Mouse (Mus musculus) limb, embryonic 10.5 days (tissue): ENCODE results near the gene Olfr1045. TPM values are rescaled to one million over a fixed set of nuclear protein-coding genes. Genes with fewer than 3 reads are reported as not detected.

Source experiments
- polyA plus RNA-seq: library from polyadenylated mRNA; unstranded; fragments of >200 nt; fragmentation: Nextera tagmentation; extraction: Ambion mirVana; gene quantifications from 2 replicates; pipeline ENCODE4 v1.2.1, GENCODE M21; 2016

Olfr1045 gene
- polyA plus RNA-seq, 1 experiment from 2014 or later: not detected

Other genes starting within 250 kb of the Olfr1045 start
- gene Olfr1029, start 229.1 kb downstream of the Olfr1045 start, polyA plus RNA-seq: not detected in 2 replicates
- gene Olfr1030, start 223.7 kb downstream of the Olfr1045 start, polyA plus RNA-seq: not detected in 2 replicates
- not detected in 2 replicates for gene Olfr1031, start 212.7 kb downstream of the Olfr1045 start, polyA plus RNA-seq
- gene Olfr1032, start 197.5 kb downstream of the Olfr1045 start, polyA plus RNA-seq: not detected in 2 replicates
- gene Olfr1033, start 182.4 kb downstream of the Olfr1045 start, polyA plus RNA-seq: not detected in 2 replicates
- not detected in 2 replicates for gene Olfr1034, start 157.1 kb downstream of the Olfr1045 start, polyA plus RNA-seq
- gene Olfr1036, start 129.0 kb downstream of the Olfr1045 start, polyA plus RNA-seq: not detected in 2 replicates
- not detected in 2 replicates for gene Olfr1037, start 115.6 kb downstream of the Olfr1045 start, polyA plus RNA-seq
- not detected in 2 replicates for gene Olfr1039, start 67.1 kb downstream of the Olfr1045 start, polyA plus RNA-seq
- not detected in 2 replicates for gene Olfr1040, start 56.3 kb downstream of the Olfr1045 start, polyA plus RNA-seq
- not detected in 2 replicates for gene Olfr1042, start 41.2 kb downstream of the Olfr1045 start, polyA plus RNA-seq
- gene Olfr1043, start 35.5 kb downstream of the Olfr1045 start, polyA plus RNA-seq: not detected in 2 replicates
- gene Olfr1044, start 25.2 kb downstream of the Olfr1045 start, polyA plus RNA-seq: not detected in 2 replicates
- not detected in 2 replicates for gene Olfr52, start 17.3 kb downstream of the Olfr1045 start, polyA plus RNA-seq
- gene Olfr1046, start 16.3 kb upstream of the Olfr1045 start, polyA plus RNA-seq: not detected in 2 replicates
- not detected in 2 replicates for gene Olfr1047, start 28.4 kb upstream of the Olfr1045 start, polyA plus RNA-seq
- not detected in 2 replicates for gene Olfr1048, start 37.3 kb upstream of the Olfr1045 start, polyA plus RNA-seq
- not detected in 2 replicates for gene Olfr1049, start 55.3 kb upstream of the Olfr1045 start, polyA plus RNA-seq
- gene Olfr1051, start 76.1 kb upstream of the Olfr1045 start, polyA plus RNA-seq: not detected in 2 replicates
- gene Olfr1052, start 89.4 kb upstream of the Olfr1045 start, polyA plus RNA-seq: not detected in 2 replicates
- not detected in 2 replicates for gene Olfr1053, start 112.3 kb upstream of the Olfr1045 start, polyA plus RNA-seq
- not detected in 2 replicates for gene Olfr1054, start 132.4 kb upstream of the Olfr1045 start, polyA plus RNA-seq
- not detected in 2 replicates for gene Olfr1055, start 147.3 kb upstream of the Olfr1045 start, polyA plus RNA-seq
- gene Olfr1056, start 159.5 kb upstream of the Olfr1045 start, polyA plus RNA-seq: not detected in 2 replicates
- not detected in 2 replicates for gene Olfr1057, start 175.4 kb upstream of the Olfr1045 start, polyA plus RNA-seq
- gene Olfr1058, start 185.6 kb upstream of the Olfr1045 start, polyA plus RNA-seq: not detected in 2 replicates
- not detected in 2 replicates for gene Olfr1061, start 211.0 kb upstream of the Olfr1045 start, polyA plus RNA-seq
- not detected in 2 replicates for gene Olfr1062, start 223.7 kb upstream of the Olfr1045 start, polyA plus RNA-seq
- gene Olfr1065, start 247.6 kb upstream of the Olfr1045 start, polyA plus RNA-seq: not detected in 2 replicates